Mouse (Mus musculus): ENCODE results near the gene Speer4f1. TPM values are rescaled to one million over a fixed set of nuclear protein-coding genes. Genes with fewer than 3 reads are reported as not detected.
"Not testable (repeated sequence)": the region's sequence is repeated elsewhere in the genome, so short reads cannot be mapped to it uniquely, and the experiment has no call there.

The Speer4f1 gene
- total RNA-seq (2021) = not detected

DNA sequence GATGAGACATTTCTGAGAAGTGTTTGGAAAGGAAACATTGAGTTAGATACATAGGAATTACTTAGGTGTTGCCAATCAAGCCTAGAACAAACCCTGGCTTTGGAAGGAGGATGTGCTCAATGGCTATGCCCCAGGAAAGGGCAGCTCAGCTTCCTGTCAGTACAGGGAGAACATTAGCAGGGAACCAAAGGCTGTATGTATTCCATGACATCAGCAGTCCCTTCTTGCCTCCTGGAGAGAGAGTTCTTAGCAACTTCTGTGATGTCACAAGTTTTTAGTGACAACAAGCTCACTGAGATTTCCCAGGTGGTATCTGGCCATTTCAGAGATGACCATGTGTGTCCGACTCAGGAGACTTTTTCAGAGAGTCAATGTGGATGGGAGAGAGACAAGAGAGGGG is at the start of gene Speer4f1:
Gene Speer4f1 (plus strand): TSS at position 301 of the 400 bp plus-strand sequence.
- DNase-seq = not testable (repeated sequence)

- no peak for DNase-seq
Observed at GRCm38 (mm10) chr5:17426930-17427329, 49.0 kb upstream of the Speer4f1 start.

GRCm38 (mm10) chr5:17434721-17435120 is 41.2 kb upstream of the Speer4f1 start:
- no peak for DNase-seq

DNA sequence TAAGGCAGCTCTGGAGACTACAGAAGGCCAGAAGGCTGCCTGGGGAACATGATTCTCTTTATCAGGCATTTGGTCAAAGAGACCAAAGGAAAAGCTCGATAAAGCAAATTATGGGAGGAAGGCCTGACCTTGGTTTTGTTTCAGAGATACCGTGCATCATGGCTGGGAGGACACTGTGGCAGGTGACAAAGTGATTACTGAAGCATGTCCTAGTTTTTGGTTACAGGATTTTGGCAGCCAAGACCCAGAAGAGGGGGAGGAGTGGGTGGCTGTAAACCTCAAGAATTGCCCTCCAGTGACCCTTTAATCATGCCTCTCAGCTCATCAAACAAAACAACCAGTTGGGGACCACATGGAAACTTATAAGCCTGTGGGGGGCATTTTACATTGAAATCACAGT is 39.7 kb upstream of the Speer4f1 start:
- DNase-seq = no peak

GRCm38 (mm10) chr5:17439487-17440102 is 36.3 kb upstream of the Speer4f1 start:
- DNase-seq = no peak

DNA sequence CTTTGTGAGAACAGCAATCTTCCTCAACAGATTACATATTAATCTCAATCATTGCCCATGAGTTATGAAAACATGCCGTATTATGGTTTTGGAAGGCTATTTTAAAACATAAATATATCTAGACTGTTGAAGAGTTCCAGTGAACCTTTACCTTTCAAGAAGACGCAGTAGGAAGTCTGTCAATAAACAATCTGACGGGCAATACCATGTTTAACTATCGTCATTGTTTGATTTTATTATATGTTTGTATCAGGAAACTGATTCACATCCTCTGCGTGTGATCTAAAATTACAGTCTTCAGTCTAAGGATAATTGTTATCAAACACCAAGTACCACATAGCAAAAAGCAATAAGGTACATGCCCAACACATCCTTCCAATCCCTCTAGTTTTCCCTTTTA is 21.8 kb upstream of the Speer4f1 start:
- DNase-seq = no peak

DNA sequence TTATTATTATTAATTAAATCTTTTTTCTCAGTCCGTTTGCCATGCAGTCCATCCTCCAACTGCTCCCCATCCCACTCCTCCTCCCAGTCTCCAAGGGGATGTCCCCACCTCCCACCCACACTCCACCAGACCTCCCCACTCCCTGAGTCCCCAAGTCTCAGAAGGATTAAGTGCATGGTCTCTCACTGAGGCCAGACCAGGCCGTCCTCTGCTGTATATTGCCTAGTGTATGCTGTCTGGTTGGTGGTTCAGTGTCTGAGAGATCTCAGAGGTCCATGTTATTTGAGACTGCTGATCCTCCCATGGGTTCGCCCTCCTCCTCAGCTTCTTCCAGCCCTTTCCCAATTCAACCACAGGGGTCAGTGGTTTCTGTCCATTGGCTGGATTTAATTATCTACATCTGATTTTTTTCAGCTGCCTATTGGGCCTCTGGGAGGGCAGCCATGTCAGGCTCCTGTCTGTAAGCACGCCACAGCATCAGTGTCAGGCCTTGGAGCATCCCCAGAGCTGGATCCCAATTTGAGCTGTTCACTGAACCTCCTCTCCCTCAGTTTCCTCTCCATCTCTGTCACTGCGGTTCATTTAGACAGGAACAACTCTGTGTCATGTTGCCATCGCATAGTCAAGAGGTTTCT is 20.8 kb upstream of the Speer4f1 start:
- DNase-seq = no peak

DNA sequence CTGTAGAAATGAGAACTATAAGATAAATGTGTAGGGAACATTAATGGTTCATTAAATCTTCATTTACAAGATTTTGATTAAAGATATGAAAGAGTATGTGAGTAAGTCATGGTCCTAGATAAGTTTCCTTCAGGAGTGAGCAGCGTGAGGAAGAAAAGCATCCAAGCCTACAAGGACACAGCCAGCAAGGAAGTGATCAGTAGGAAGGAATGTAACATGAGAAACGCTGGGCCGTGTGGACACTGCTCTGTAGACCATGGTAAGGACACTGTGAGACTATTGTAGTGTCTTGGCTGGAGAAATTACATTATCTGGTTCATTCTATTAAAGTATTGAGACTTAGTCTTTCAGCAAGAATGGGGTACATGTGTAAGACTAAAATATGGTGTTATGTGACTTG is 19.2 kb upstream of the Speer4f1 start:
- DNase-seq = no peak

DNA sequence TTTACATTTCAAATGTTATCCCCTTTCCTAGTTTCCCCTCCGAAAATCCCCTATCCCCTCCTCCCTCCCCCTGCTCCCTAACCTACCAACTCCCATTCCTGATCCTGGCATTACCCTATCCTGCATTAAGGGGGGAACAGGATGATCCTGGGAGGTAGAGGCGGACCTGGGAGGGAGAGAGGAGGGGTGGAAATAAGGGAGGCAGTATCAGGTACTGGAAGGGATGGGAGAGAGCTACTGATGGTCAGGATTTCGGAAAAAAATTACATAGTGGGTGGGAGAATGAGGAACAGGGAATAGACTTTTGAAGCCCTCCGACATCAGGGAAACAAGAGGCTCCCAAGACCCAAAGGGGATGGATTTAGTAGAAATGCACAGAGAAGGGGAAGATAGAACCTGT is 7.8 kb upstream of the Speer4f1 start:
- DNase-seq = not testable (repeated sequence)

DNA sequence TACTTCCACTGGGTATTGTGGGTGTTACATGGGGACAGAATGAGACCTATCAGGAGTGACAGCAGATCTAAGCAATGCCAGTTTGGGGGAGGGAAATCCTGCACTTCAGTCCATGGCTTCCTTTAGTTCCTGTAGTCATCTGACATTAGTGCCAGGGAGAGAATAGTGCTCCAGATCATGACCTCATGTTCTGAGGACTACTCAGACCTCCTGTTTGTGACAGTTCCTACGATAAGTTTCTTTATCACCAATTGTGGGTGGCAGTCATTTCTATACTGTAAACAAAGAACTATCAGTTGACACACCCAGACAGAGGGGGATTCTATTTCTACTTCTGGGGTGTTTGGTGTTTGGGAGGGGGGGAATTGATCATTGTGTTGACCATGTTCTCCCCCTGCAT is 578 bp downstream of the Speer4f1 start:
- DNase-seq = no peak

DNA sequence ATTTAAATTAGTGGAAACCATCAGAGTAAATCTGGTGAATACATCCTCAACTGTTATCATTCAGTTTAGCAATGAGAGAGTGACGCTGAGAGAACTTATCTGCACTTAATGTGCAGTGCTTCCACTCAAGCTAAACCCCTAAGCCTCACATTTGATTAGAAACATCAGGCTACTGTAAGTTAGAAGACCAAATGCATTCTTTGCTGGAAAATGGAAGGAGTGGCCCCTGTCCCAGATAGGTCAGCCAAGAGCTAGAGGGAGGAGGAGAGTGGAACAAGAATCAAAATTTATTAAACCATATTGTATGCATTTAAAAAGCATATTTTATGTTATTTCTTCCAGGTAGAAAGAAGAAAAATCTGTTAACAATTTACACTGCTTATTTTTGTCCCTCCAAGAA is 14.0 kb downstream of the Speer4f1 start:
- DNase-seq = no peak

DNA sequence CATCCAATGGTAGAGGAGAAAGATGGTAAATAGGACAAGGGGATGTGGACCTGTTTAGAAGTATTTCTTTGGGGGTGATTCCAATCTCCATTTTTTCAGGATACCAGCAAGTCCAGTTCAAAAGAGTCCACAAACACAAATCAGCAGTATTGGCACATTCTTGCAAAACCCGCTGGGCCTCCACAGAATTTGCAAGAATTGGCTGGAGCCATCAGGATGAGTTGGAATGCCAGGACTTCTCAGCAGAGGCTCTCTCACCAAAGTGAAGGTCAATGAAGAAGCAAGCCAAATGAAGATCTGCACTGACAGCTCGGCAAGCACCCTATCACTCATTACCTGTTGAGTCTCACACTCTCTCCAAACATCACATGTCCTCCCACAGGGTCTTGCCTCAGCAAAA is 19.7 kb downstream of the Speer4f1 start:
- DNase-seq = no peak

DNA sequence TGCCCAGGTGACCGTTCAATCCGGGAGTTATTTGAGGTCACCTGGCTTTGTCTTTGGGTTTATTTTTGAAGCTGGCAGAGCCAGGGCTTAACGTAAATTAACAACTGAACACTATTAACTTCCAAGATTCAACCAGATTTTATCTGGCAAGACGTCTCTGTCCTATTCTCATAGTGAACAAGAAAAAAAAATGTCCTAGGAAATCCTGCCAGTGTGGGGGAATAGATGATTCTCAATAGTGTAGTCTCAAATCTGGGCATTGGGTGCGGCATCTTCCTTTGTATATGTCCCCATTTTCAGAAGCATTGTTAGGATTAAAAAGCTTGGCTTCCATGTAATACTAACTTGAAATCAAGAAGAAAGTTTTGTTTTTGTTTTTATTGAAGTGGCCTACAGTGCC is 20.8 kb downstream of the Speer4f1 start:
- DNase-seq = no peak

GRCm38 (mm10) chr5:17499873-17500329 is 24.0 kb downstream of the Speer4f1 start:
- no peak for DNase-seq

DNA sequence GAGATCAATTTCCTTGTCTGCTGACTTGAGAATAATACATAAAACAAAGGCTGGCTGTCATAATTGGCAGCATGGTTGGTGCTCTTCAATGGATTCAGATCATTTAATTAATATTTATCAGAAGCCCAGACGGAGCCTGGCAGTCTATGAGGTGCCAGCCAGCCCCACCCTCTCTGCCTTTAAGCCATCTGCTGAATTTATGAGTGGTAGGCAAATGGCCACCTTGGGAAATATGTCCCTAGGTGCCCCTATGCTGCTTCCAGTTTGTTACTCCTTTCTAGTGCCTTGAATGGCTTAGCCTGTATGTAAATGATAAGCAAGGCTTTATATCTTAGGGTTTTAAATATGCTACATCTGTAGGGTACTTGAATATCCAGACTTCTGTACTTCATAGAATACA is 25.0 kb downstream of the Speer4f1 start:
- no peak for DNase-seq

- DNase-seq = no peak
Observed at GRCm38 (mm10) chr5:17505540-17505939, 29.6 kb downstream of the Speer4f1 start.

DNA sequence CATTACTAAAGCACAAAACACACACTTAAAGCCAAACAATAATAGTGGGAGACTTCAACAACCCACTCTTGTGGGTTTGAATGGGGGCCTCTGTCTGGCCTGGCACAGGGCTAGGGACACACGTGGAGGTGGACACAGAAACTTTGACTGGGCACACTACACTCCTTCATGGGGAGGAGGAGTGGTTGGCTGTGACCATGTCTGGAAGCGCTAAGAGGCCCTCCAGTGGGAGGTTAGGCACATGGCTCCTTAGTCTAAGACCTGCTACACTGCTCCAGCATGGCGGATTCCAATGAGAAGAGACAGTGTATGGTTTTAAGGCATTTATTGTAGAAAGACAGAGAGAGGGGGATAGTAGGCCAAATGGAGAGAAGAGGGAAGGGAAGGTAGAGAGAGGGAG is 32.1 kb downstream of the Speer4f1 start:
- DNase-seq = no peak

Other genes with a start within 250 kb of the Speer4f1 start
- gene Speer4f2, start 102.9 kb upstream of the Speer4f1 start, total RNA-seq (2021) = not detected
- gene Sema3c, start 98.2 kb downstream of the Speer4f1 start, total RNA-seq (2021) = 10 to 100 TPM; 21.2 to 22.7 TPM